Mouse (Mus musculus) lung, adult 18-20 months (tissue): Measurements from ENCODE around the gene Ywhag.

Experiments used
- DNase-seq, 2 experiments: peaks; one replicate each; pipeline ENCODE4 v3.0.0; 2022; ENCODE audit warnings: mixed read lengths in 2 of 2

Gene Ywhag

DNA sequence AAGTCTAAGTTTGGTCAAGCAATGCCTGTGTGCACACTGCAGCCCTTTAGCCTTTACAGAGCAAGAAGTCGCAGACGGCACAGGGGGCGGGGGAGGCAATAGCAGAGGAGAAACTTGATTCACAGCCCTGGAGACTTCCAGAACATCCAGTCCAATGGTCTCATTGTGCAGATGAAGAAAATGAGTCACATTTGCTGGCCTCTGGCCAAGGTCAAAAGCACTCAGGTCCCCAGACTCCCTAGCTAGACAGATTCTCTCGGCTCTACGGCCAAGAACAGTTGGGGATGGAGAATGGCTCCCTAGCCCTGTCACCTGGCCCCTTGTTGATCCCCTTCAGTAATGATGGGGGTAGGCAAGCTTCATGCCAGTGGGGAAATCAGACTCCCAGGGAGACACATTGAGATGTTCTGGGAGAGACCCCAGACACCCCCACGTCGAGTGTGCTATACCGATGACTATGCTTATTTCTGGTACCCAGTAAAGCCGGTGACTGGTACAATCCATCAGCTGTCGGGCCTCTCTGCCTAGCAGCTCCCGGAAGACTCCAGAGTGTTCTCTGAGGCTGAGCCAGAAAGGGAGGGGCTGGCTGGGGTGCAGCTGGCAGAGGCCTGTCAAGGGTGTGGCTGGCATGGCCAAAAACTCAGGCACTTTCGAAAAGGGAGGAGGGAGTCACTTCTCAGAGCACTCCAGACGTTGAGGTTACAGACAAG lies 54.8 kb downstream of the Ywhag start:
- DNase-seq: peak; percentile 95 to 97

GRCm38 (mm10) chr5:135877831-135878231 lies 56.6 kb downstream of the Ywhag start:
- DNase-seq: peak; percentile 81 to 85

GRCm38 (mm10) chr5:135877180-135877579 lies 57.2 kb downstream of the Ywhag start:
- DNase-seq: peak; percentile 73 to 82

GRCm38 (mm10) chr5:135873753-135874152 lies 60.7 kb downstream of the Ywhag start:
- no peak for DNase-seq

DNA sequence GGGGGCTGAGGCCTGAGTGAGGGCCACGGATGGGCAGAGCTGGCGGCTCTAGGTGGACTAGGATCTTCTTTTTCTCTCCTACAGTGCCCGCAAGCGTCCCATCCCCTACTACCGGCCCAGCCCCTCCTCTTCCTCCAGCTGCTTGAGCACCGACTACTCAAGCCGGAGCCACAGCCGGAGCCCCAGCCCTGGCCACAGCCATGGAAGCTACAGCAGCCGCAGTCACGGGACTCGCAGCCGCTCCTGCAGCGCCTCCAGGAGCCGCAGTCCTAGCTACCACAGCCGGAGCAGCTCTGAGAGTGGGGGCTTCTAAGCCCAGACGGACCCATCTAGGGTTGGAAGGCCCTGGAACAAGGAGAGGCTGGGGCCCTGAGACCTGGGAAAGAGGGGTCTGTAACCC lies 61.4 kb downstream of the Ywhag start:
- no peak for DNase-seq

DNA sequence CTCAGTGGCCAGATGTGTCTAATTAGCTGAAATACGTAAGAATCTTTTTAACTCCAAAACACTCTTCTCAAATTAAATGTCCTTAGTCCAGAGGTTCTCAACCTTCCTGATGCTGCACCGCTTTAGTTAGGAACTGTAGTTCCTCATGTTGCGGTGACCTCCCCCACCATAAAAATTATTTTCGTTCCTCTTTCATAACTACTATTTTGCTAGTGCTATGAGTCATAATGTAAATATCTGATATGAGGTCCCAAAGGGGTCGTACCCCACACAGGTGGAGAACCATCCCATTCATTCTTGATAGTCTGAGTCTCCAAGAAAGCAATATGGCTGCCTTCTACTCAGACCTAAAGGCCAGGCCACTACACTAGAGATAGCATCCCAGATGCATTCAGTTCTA lies 63.9 kb downstream of the Ywhag start:
- DNase-seq: no peak

GRCm38 (mm10) chr5:135869661-135870423 lies 64.6 kb downstream of the Ywhag start:
- no peak for DNase-seq

DNA sequence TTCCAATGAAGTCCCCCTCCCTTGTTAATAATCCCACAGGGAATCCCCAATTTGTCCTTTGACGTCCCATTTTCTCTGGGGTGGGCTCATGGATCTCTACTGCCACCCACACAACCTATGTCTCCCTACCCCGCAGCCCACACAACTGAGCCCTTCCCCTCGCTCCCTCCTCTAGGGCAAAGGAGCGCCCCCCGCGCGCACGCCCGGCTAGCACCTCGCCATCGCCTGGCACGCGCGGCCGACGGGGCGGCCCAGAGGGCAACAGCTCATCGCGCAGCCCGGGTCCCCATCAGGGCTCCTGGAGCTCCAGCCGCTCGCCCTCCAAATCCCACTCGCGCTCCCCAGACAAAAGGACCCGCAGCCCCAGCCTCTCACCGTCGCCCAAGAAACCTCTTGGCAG lies 65.8 kb downstream of the Ywhag start:
- no peak for DNase-seq

- DNase-seq: no peak
These were observed 66.5 kb downstream of the Ywhag start for GRCm38 (mm10) chr5:135867637-135868593.

DNA sequence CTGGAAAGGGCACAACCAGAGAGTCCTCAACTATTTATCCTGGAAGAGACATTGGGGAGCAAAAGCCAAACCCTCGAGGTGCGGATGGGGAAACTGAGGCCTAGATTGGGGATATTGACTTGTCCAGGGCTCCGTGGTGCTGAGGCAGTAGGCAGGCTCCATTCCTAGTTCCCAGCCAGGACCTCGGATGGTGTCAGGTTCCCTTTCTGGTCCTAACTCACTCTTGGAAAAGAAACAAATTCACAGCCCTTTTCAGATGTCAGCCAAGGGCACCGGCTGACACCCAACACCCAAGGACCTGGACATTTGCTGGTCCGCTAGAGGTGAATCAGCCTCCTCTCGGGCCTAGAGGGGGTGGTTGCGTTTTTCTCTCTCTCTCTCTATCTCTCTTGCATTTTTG lies 67.8 kb downstream of the Ywhag start:
- no peak for DNase-seq
